Mouse (Mus musculus): ENCODE data around the gene Capn8.
A peak's percentile ranks its signal among the peaks of the same experiment; 100 is the strongest.
"Not testable (repeated sequence)": the region's sequence is repeated elsewhere in the genome, so short reads cannot be mapped to it uniquely, and the experiment has no call there.

The Capn8 gene

DNA sequence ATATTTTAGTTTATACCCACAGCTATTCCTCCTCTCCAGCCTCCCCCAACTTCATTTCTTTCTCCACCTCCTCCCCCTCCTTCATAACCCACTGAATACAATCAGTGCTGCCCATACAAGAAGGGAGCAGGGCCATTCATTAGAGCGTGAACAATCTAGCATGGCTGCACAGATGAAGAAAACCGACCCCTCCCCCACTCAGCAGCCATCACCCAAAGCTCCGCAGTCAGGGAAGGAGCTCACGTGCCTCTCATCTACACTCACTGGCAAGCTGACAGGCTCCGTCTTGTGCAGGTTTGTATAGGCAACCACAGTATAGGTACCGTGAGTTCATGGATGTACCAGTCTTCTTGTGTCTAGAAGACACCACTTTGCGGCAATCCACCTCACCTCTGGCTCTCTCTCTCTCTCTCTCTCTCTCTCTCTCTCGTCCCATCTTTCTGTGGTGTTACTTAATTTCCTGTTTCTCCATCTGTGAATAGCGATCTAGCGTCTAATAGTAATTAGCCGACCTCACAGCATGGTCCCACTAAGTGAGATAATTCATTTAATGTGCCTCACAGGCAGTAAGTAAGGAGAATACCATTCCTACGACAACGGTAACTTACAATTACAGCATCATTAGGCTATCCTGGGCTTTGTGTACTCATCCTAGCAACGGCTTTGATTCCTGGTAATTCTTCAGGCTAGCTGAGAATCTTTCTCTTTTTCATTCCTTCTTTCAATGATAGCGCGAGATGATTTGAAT is 53.6 kb downstream of the Capn8 start:
- DNase-seq (ENCODE audit: low spot score), result no peak

DNA sequence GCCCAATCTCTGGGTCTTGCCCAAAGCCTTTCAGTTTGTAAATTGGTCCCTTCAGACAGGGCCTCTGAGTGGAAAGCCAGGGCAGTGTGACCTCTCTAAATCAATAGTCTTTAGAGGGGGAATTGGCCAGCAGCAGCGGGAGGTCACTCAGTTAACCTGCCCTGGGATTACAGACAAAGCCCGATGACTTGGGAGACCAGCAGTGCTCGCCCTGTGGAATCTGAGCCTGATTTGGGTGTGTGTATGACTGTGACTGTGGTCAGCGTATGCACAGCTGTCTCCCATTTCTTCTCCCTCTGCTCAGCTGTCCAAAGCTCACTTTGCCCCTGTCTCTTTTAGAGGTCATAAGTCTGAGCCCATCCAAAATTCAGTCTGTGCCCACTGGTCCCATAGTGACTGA is 55.7 kb downstream of the Capn8 start:
- no peak for DNase-seq (ENCODE audit: low spot score)

DNA sequence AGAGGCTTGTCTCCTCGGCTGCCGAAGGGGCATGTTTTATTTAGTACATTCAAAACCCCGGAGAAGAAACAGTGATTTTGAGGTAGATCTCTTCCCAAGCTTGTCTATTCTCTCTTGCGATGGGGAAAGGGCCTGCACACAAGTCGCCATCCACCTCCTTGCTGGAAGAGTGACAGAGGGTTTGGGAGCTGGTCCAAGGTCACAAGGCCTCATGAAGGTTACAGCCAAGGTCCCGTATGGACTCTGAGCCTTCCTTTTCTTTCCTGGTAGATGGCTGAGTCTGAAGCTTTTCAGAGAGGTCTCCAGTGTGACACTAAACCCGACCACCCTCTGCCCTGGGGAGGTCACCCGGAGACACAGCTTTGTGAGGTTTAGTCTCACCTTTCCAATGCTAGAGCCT is 56.4 kb downstream of the Capn8 start:
- no peak for DNase-seq (ENCODE audit: low spot score)

DNA sequence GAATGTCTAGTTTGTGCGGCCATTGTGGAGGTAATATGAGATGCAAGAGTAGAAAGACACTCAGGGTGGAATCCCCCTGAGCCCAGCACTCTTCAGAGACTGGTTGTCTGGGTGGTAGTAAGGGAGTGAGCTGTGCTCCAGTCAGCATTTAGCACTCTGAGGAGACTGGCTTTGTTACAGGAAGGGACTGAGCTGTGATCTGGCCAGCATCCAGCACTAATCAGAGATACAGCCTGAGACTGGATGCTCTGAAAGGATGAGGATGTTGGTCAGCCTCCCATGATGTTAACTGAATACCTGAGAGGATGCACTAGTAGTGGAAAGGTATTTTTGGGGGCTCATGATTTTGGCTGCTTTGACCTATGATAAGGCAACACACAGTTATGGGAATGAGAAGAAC is 61.4 kb downstream of the Capn8 start:
- no peak for DNase-seq (ENCODE audit: low spot score)

DNA sequence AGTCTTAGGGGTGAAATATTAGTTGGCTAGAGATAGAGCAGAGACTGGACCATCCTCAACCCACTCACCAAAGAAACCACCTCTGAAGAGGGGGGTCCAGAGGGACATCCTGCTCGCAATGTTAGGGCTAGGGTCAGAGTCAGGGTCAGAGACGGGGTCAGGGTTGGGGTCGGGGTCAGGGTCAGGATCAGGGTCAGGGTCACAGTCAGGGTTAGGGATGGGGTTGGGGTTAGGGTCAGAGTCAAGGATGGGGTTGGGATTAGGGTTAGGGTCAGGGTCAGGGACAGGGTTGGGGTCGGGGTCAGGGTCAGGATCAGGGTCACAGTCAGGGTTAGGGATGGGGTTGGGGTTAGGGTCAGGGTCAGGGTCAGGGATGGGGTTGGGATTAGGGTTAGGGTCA is 64.4 kb downstream of the Capn8 start:
- no peak for DNase-seq (ENCODE audit: low spot score)

DNA sequence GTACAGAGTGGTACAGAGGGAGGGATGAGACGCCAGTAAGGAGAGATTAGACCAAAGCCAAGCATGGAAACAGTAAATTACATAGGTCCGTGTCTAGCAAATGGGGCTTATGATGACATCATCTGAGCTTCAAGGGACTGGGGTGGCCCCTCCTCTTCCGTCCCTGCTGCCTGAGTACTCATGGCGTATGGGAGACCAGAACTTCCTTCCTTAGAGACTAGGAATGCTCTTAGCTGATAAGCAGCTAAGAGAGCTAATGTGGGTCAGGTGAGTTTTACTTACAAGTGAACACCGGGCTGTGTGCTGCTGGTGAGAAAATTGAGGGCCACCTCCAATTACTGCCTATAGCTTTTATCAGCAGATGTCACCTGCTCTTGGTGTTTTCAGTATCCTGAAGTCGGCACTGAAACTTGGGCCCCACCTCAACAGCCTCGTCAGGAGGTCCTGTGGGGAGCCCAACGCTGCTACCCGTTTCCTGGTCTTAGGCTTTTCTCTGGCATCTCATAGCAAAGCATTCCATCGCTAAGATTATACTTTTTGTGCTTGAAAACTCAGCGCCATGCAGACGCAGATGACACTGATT is 69.0 kb downstream of the Capn8 start:
- no peak for DNase-seq (ENCODE audit: low spot score)

DNA sequence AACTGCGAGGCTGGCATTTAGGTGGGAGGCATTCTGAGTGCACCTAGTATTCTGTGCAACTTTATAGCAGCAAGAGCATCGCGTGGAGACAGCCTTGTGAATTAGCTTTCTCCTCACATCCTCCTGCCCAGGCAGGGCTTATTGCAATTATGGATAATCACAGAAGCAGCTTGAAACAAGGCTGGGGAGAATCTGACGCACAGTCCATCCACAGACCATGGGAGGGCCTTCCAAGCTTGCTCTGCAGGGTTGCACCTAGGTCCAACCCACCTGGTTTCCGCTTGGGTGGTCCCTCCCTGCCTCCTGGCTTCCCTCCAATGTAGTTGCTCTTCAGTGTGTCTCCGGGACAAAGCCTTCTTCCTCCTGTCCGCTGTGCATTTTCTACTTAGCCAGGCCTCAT is 74.2 kb downstream of the Capn8 start:
- DNase-seq (ENCODE audit: low spot score), result no peak

DNA sequence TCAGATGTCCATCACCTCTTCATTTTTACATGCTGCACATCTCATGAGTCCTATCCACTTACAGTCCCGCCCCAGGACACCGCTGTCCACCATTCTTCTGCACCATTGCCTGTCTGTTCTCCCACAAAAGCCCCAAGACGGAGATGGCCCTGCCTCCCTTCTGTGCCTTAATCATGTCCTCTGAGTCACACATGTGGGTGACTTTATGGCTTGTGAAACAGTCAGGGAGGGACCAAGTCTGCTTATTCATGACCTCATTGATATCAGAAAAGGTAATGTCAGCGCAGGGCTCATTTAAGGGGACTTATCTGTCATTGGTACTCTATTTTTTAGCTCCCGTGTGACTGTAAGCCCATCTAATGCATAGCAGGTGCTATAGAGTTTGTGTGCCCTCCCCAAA is 74.6 kb downstream of the Capn8 start:
- DNase-seq (ENCODE audit: low spot score), result no peak

DNA sequence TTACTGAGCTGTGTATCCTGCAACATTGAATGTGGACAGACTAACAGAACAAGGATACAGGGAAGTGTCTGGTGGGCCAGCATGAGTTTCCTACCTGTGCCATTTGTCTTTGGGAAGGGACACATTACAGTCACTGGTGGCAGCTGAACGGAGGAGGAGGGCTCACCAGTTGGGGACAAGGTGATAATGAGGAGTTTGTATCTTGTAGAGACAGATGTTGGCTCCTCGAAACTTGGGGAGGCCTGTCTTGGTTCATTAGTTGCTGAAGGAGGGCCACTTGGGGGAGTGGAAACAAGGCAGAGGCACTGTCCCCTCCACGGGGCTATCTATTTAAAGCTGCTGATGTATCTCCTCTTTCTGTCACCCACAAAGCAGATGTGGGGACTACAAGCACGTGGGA is 75.3 kb downstream of the Capn8 start:
- DNase-seq (ENCODE audit: low spot score), result no peak

DNA sequence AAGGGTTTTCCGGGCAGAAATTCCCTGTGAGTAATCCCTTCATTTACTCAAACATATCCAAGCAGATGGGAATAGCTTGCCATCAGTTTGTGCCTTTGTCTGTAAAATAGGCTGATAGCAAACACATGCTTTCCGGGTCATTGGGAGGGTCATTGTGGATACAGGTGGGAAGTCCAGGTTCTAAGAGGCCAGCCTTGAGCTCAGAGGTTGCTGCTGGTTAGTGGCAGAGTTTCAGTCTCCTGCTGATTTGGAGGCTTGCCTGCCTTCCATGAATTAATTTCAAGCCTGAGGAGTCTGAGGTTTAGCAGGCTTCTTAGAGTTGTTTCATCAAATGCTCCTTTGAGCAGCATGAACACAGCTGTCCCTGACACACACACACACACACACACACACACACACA is 78.0 kb downstream of the Capn8 start:
- no peak for DNase-seq (ENCODE audit: low spot score)

DNA sequence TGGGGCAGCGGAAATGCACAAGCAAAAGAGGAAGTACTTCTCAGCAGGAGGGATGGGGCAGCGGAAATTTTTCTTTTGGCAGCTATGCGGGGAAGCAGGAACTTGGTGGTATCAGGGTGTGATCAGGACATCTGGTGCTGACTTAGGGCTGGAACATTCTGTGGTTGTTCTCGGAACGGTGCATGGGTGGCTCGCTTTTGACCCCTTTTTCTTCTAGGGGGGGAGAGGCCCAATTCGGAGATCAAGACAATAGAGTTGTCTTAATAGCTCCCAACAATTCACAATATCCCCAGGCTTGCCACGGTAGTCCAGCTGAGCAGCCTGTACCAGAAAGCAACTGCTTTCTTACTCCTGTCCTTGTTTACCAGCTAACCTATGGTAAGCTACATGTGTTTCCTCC is 79.6 kb downstream of the Capn8 start:
- not testable (repeated sequence) for DNase-seq (ENCODE audit: low spot score)

DNA sequence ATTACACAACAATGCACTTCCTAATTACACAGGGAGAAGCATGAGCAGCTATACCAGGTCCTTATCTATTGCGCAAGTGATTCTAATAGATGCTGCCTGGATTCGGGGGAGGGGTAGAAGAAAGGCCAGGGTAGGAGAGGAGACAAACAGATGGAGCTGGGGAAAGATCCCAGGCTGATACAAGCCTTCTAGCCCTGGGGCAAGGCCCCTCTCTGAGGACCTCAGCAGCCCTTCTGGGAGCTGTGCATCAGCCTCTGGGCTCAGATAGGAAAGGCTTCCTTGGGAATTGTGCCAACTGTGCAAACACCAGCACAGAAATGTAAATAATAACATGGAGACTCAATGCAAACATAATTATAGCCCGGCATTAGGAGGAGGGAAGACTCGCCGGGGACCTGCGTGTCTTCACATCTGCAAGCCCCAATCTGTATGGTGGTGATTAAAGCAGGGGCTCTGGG is 80.4 kb downstream of the Capn8 start:
- no peak for DNase-seq (ENCODE audit: low spot score)

DNA sequence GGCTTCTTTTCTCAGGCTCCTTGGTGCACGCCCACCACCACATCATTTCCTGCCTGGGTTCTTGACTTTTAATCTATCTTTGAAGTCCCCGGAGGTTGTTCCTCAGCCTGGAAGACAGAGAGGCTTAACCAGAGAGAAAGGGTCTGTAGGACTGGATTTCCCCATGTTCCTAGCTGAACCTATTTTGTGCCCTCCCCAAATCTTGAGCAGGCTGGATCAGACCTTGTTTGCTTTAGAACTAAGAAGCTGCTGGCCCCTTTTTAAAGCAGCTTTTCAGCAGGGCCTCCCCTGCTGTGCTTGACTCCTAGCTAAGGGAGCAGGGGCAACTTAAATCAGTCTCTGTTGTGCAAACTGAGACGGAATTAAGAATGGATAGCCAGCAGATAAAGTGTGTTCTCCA is 82.0 kb downstream of the Capn8 start:
- no peak for DNase-seq (ENCODE audit: low spot score)

DNA sequence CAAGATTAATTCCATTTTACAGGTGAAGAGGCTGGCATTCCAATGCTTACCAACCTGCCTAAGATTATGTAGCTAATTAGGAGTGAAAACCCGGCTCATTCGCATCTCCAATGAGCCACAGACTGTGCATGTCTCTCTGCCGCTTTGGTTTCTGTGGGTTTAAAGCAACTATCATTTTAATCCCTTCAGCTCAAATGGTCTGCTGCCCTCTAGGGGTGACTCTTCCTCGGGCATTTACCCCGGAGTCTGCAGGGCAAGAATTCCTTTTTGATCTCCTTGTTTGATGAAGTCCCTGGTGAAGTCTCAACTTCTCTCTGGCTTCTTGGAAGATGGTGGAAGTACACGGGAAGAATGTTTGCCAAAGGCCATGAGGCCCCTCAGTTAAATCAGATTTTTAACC is 93.0 kb downstream of the Capn8 start:
- peak; percentile 29 for DNase-seq (ENCODE audit: low spot score)

DNA sequence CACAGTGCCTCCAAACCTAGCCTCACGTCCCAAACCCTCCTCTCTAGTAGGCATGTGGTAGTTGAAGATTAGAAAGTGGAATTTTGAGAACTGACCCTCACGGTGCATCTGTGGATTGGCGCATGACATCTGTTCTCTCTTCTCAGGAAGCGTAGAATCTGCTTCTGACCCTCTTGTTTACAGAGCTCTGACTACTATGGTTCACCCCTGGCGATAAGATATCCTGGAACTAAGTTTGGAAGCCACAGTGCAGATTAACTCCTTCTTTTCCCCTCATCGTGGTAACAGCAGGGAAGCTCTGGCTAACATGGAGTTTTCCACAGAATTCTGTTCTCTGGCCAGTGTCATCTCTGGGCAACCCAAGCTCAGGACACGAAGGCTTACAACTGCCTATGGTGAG is 95.6 kb downstream of the Capn8 start:
- DNase-seq (ENCODE audit: low spot score), result no peak

DNA sequence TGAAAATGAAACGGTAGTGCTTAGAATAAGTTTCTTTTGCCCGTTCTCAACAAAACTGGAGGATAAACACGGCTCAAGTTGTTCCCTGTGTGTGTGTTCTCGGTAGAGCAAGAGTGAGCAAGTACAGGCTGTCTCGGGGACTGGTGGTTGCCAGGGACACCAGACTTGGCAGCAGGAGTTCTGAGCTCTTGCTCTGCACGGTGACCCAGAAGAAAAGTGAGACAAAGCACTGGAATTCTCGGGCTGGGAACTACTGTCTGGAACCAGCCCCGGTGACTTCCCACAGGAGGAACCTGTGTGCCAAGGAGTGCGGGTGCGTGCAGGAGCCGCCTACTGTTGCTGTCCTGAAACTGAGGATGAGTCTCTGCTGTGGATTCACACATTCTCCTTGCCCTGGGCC is 98.9 kb downstream of the Capn8 start:
- no peak for DNase-seq (ENCODE audit: low spot score)

DNA sequence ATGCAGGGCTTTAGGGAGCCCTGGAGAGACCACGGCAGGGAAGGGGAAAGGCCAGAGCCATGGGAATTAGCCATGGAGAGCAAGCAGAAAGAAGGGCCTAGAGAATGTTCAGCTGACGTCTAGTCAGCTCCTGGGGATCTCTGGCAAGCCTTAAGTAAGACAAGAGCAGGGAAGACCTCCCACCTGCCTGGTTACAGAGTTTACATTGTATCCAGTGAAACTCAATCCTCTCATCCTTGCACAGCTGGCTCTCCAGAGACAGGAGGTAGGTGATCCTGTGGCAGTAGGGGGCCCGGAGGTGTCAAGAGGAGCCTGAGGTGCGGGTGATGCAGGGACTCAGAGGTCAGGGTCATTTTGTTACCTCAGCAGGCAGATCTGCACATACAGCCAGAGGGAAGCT is 100.0 kb downstream of the Capn8 start:
- DNase-seq (ENCODE audit: low spot score), result no peak

DNA sequence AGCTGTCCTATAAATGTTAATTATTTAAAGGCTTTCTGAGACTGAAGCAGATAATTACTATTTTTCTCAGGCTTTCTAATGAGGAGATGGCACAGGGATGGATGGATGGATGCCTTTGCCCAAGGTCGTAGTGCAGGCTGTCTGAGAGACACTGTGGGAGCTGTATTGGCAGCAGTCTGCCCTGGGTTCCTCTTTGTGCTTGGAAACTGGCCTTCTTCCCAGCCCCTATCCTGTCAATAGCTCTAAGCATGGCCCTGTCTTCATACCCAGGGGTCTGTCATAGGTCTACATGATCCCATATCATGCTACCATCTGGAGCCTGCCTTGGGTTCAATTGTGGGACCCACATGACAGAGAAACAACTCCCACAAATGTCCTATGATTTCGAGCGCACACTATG is 102.5 kb downstream of the Capn8 start:
- no peak for DNase-seq (ENCODE audit: low spot score)

DNA sequence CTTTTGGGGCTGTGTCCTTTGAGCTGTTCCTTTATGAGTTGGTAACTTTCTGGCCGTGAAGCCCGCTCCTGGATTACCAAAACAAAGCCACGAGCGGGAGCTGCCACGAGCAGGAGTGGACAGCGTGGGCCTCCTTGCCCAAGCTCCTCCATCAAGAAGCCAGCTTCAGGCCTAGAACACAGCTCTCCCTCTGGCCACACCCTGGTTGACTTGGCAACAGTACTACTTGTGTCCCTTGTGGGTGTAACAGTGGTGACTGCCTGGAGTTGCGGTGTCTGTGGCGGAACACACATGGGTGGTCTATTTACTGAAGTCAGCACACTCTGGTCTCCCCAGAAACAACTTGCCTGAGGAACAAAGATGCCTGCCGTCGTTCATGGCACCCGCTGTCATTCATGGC is 104.9 kb downstream of the Capn8 start:
- DNase-seq (ENCODE audit: low spot score), result no peak

DNA sequence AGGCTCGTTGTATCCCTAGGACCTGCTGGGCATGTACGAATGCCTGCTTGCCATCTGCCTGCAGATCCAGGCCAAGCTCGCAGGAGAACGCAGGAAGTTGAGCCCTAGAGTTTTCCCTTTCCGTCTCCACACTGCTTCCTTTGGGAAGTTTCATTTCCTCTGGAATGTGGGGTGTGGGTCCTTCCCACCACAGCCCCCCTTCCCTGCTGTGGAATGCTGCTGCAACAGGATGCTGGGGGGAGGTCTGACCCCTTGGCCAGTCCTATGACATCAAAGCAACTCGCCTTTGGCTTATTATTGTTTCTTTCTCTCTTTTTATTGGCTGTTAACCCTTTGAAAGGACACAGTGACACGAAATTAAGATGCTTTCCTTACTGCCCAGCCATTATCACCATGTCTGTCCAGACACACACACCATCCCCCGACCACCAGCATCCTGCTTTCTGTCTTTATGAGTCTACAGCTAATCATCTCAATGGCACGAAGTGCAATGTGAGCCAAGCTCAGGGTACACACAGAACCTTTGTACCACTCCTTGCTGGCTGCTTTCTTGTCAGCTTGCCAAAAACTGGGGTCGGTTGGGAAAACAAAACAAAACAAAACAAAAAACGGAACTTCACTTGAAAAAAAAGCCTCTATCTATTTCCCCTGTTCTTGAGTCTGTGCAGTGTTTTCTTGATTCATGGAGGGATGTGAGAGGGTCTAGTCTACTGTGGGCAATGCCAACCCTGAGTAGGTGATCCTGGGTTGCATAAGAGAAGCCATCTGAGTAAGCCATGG is 105.9 kb downstream of the Capn8 start:
- no peak for DNase-seq (ENCODE audit: low spot score)

DNA sequence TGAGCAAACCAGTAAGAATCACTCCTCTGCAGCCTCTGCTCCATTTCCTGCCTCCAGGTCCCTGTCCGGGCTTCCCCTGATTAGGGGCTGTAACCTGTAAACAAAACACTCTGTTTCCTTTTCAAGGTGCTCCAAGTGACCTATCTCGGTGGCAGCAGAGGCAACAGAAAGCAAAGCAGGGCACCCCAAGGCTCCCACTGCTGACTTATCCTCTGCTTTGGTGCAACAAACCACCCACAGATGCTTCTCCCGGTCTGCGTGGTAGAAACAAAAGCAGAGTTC is 106.5 kb downstream of the Capn8 start:
- DNase-seq (ENCODE audit: low spot score), result no peak

DNA sequence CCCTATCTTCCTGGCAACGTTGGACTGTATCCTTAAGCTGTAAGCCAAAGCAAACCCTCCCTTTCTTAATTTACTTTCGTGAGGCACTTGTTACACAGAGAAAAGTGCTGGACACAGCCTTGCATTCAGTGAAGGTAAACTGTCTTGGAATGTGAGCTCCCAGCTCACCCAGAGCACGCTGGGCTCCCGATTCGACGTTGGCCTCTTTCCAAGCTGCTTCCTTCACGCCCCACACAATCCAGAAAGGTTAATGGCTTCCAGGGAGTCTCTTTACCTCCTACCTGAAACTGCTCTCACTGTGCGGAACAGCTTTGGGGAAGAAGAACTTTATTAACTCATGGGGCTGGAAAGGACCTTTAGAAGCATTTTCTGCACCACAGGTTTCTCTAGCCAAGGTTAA is 110.5 kb downstream of the Capn8 start:
- no peak for DNase-seq (ENCODE audit: low spot score)

DNA sequence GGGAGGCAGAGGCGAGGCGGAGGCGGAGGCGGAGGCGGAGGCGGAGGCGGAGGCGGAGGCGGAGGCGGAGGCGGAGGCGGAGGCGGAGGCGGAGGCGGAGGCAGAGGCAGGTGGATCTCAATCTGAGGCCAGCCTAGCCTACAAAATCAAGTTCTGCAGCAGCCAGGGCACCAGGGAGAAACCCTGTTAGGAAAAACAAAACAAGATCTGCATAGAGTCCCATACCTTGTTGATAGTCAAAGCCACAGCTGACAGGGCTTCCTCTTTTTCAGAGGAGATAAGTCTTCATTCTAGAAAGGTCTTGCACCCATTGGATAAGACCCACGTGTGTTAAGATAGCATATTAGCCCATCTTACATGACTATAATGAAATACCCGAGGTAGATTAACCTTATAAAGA is 113.3 kb downstream of the Capn8 start:
- no peak for DNase-seq (ENCODE audit: low spot score)

DNA sequence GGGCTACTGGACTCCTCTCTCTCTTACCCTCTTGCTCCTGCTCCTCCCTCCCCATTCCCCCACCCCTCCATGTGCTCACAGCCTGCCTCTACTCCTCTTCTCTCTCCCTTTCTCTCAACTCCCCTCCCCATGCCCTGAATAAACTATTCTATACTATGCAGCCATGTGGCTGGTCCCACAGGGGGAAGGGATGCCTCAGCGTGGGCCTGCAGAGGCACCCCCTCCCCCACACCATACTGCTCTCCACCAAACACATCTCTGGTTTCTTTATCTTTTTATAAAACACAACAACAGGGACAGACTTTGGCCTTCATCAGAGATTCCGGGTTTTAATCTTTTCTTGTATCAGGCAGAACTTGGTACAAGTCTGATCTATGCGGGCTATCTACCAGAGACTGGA is 114.4 kb downstream of the Capn8 start:
- DNase-seq (ENCODE audit: low spot score), result no peak

Data from ovary, postnatal 10 days (tissue).